Mouse (Mus musculus) neural tube, embryonic 14.5 days (tissue): ENCODE data around the gene Eri2. TPM values are rescaled to one million over a fixed set of nuclear protein-coding genes. Genes with fewer than 3 reads are reported as not detected.

ENCODE experiments used
- ATAC-seq: fragments of 200-750 bp; cut with Nextera tagmentation; 2 replicates; pipeline ENCODE4 v1.8.0; 2017; ENCODE audit warnings: low read depth, mild to moderate bottlenecking, moderate TSS enrichment, moderate library complexity
- H3K27ac ChIP-seq: fragments of 300-500 bp; sonication (generic); 2 replicates; pipeline ENCODE4 v1.5.1; 2014; ENCODE audit warnings: low read depth, mild to moderate bottlenecking, control low read depth, low read length, moderate library complexity, mixed read lengths
- H3K27me3 ChIP-seq: fragments of 300-500 bp; sonication (generic); 2 replicates; pipeline ENCODE4 v1.6.1; 2014; ENCODE audit warnings: low read length; ENCODE audit not compliant: control insufficient read depth, insufficient read depth
- H3K36me3 ChIP-seq: fragments of 300-500 bp; sonication (generic); 2 replicates; pipeline ENCODE4 v1.6.1; 2014; ENCODE audit warnings: low read length, mixed read lengths; ENCODE audit not compliant: control insufficient read depth, insufficient read depth
- H3K4me1 ChIP-seq: fragments of 300-500 bp; sonication (generic); 2 replicates; pipeline ENCODE4 v1.6.1; 2014; ENCODE audit warnings: low read length; ENCODE audit not compliant: control insufficient read depth, insufficient read depth
- H3K4me2 ChIP-seq: fragments of 300-500 bp; sonication (generic); 2 replicates; pipeline ENCODE4 v1.6.1; 2014; ENCODE audit warnings: mild to moderate bottlenecking, low read depth, low read length, control low read depth
- H3K4me3 ChIP-seq: fragments of 300-500 bp; sonication (generic); 2 replicates; pipeline ENCODE4 v1.5.1; 2014; ENCODE audit warnings: low read depth, low read length, control low read depth, mixed read lengths
- H3K9ac ChIP-seq: fragments of 300-500 bp; sonication (generic); replicated peaks from 2 replicates; pipeline ENCODE4 v1.6.1; 2014; ENCODE audit warnings: low read depth, mild to moderate bottlenecking, control low read depth, low read length, mixed read lengths
- H3K9me3 ChIP-seq: fragments of 300-500 bp; sonication (generic); 2 replicates; pipeline ENCODE4 v1.6.1; 2016; ENCODE audit warnings: low read length; ENCODE audit not compliant: control insufficient read depth
- WGBS: fragments of 180-500 bp; shearing (Covaris S2); extraction: QIAGEN DNeasy Blood & Tissue Kit; methylation state at CpG from one replicate; pipeline ENCODE4 v1.1.7; 2014; 5-methylcytosine and 5-hydroxymethylcytosine counted together
- polyA plus RNA-seq: library from polyadenylated mRNA; unstranded; fragments of >200 nt; fragmentation: Nextera tagmentation; extraction: Ambion mirVana; gene quantifications from 2 replicates; pipeline ENCODE4 v1.2.1, GENCODE M21; 2014

Gene Eri2
- polyA plus RNA-seq: 18.3 and 21.2 TPM in 2 replicates

DNA sequence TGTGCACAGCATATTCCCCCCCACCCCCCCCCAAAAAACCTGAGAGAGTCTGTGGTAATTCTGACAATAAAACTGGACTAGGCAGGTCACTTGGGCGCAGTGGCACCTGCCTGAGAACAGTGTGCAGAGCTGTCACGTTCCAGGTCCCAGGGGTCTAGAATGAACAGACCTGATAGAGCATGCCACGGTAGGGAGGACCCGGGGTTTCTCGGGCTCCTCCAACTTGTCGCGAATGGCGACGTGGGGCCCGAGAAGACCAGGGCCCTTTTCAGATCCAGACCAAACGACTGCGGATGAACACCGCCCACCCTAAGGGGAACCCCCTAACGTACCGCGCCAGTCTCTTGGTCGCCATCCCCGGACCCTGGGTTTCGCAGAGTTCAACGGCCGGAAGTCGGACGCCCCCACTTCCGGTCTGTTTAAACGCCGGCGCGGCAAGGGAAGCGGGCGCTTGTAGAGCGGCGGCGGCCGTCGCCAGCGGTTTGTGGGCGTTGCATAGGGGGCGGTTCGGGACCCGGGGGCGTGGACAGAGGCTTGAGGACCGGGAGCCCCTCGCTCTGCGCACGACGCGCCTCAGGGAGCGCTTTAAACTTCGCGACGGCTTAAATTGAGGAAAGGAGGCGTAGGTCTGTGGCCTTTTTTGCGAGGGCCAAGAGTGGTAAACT is at the start of gene Eri2, which contains the start of gene Rexo5:
TSS of gene Eri2 (minus strand) at position 473 of the 665 bp plus-strand sequence.
TSS of gene Rexo5 (plus strand) at position 421 of the 665 bp plus-strand sequence.
- no peaks in the 10 kb centered on the region for H3K9me3 ChIP-seq
- ATAC-seq: peak; percentile 99
- WGBS: under 1% methylated on average over 53 of the region's 53 CpGs
- H3K36me3 ChIP-seq: no peaks in the 10 kb centered on the region
- peak within 1 kb of the TSS; percentile 70 for H3K4me3 ChIP-seq
- H3K4me2 ChIP-seq: peak within 1 kb of the TSS; percentile 82
- H3K9ac ChIP-seq: peak within 1 kb of the TSS; percentile 62
- peak within 1 kb of the TSS; percentile 55 for H3K27ac ChIP-seq
- H3K27me3 ChIP-seq: no peaks in the 10 kb centered on the region
- H3K4me1 ChIP-seq: 0 out of 2 replicates have a peak, but pooled peaks cover 6% of the 10 kb centered on the region

DNA sequence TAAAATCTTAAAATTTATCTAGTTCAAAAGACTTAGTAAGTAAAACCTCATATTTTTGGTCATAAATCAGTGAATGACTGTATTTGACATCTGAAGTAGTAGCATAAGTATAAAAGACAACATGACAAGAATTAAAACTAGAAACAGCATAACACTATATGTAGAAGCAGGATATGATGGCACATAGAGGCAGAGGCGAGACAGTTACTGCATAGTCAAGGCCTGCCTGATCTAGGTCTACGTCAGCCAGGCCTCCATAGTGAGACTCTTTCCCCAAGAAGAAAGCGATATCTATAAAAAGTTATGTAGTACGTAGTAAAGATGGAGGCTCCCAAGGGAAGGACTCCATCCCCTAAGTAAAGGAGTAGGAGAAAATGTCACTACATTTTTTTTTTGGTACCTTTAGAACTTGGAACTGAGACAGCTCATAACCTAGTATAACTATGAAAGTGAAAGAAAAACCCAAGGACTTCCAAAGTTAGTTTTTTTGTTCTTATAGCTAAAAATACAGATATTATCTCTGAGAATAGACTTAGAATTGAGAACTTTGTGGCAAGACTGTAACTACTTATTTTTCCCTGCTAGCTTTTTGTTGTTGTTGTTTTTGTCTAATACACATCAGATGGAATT is 48.1 kb upstream of the Eri2 start:
- H3K4me3 ChIP-seq: no peak overlapping the region
- ATAC-seq: no peak
- H3K27ac ChIP-seq: no peak overlapping the region
- no peaks in the 10 kb centered on the region for H3K9me3 ChIP-seq
- H3K9ac ChIP-seq: no peak overlapping the region
- WGBS: 96% methylated on average over 4 of the region's 4 CpGs
- H3K27me3 ChIP-seq: no peaks in the 10 kb centered on the region
- no peaks in the 10 kb centered on the region for H3K36me3 ChIP-seq
- H3K4me1 ChIP-seq: no peaks in the 10 kb centered on the region
- no peak overlapping the region for H3K4me2 ChIP-seq

DNA sequence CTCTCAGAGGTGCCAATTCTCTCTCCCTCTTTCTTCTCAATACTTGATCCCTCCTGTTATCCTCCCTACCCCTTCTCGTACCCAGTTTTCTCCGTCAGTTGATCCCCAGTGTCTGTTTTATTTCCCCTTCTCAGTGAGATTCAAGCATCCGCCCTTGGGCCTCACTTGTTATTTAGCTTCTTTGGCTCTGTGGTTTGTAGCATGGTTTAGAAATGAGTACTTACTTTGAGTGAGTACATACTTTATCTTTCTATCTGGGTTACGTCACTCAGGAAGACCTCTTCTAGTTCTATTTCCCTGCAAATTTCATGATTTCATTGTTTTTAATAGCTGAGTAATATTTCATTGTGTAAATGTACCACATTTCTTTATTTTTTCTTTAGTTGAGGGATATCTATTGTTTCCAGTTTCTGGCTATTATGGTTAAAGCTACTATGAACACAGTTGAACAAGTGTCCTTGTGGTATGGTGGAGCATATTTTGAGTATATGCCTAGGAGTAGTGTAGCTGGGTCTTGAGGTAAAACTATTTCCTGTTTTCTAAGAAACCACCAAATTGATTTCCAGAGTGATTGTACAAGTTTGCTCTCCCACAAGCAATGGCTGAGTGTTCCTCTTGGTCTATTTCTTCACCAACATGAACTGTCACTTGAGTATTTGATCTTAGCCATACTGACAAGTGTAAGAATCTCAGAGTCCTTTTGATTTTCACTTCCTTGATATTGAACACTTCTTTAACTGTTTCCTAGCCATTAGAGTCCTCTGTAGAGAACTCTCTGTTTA is 42.3 kb upstream of the Eri2 start:
- Histone ChIP-seq H3K4me1 (no peaks in the 10 kb centered on the region), H3K36me3 (no peaks in the 10 kb centered on the region), H3K4me2 (no peak overlapping the region), H3K9me3 (no peaks in the 10 kb centered on the region), H3K9ac (no peak overlapping the region), H3K27me3 (no peaks in the 10 kb centered on the region), H3K27ac (no peak overlapping the region), H3K4me3 (no peak overlapping the region)
- WGBS: 97% methylated on average over 4 of the region's 4 CpGs
- ATAC-seq: no peak

DNA sequence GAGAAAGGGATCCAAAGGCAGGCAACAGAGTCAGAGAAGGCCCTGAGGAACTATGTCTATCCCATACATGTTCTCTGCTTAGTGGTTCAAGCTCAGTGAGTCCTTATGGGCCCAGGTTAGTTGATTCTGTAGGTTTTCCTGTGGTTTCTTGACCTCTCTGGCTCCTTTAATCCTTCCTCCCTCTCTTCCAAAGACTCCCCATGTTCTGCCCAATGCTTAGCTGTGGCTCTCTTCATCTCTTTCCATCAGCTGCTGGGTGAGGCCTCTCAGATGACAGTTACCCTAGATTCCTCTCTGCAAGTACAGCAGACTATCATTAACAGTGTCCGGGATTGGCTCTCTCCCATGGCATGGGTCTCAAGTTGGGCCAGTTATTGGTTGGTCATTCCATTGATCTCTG is 41.5 kb upstream of the Eri2 start:
- no peak overlapping the region for H3K9ac ChIP-seq
- no peaks in the 10 kb centered on the region for H3K27me3 ChIP-seq
- ATAC-seq: no peak
- no peaks in the 10 kb centered on the region for H3K36me3 ChIP-seq
- H3K9me3 ChIP-seq: no peaks in the 10 kb centered on the region
- H3K4me1 ChIP-seq: no peaks in the 10 kb centered on the region
- no peak overlapping the region for H3K4me3 ChIP-seq
- H3K27ac ChIP-seq: no peak overlapping the region
- WGBS: 100% methylated on average over 1 of the region's 1 CpGs
- no peak overlapping the region for H3K4me2 ChIP-seq

DNA sequence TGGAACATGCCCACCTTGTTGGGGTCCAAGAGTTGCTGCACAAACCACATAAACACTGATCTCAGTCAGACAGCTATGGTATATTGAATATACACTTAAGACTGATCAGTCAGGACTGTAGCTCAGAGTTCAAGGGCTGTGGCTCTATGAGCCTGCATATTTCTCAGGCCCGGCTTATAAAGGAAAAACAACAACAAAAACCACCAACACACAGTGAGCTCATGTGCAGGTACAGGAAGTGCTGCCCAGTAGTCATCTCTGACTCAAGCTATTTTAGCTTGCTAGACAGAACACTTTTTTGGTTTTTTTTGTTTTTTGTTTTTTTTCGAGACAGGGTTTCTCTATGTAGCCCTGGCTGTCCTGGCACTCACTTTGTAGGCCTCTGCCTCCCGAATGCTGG is 14.9 kb upstream of the Eri2 start:
- 94% methylated on average over 3 of the region's 3 CpGs for WGBS
- Histone ChIP-seq H3K9ac (no peak overlapping the region), H3K4me2 (no peak overlapping the region), H3K36me3 (no peaks in the 10 kb centered on the region), H3K4me3 (no peak overlapping the region), H3K4me1 (no peaks in the 10 kb centered on the region), H3K9me3 (no peaks in the 10 kb centered on the region), H3K27me3 (no peaks in the 10 kb centered on the region), H3K27ac (no peak overlapping the region)
- no peak for ATAC-seq

DNA sequence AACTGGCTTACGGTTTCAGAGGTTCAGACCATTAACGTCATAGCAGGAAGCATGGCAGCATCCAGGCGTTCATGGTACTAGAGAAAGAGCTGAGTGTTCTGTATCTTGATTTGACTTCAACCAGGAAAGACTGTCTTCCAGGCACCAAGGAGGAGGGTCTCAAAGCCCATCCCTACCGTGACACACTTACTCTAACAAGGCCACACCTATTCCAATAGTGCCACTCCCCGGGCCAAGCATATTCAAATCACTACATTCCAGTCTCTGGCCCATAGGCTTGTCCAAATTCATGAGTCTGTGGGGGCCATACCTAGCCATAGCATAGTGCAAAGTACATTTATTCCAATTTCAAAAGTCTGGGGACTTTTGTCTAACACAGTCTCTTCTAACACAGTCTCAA is 13.5 kb upstream of the Eri2 start:
- Histone ChIP-seq H3K27ac (no peak overlapping the region), H3K4me1 (no peaks in the 10 kb centered on the region), H3K36me3 (no peaks in the 10 kb centered on the region), H3K4me3 (no peak overlapping the region), H3K4me2 (no peak overlapping the region), H3K27me3 (no peaks in the 10 kb centered on the region), H3K9me3 (no peaks in the 10 kb centered on the region), H3K9ac (no peak overlapping the region)
- no peak for ATAC-seq
- 90% methylated on average over 5 of the region's 5 CpGs for WGBS

DNA sequence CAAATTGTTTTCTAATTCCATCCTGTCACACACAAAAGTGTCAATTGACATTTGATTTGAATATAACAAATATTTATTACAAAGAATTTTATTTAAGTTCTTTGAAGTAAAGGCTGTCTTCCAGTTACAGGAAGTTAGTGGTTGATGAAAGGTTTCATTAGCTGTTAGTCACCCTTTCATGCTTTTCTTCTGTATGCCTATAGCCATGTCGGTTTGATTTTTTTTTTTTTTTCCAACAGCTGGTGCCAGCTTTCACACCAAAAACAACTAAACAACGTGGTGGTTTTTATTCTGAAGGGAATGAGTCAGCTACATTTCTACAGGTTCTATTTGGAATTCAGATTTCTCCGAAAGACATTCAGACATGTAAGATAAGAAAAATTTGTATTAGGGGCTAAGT is 7.1 kb upstream of the Eri2 start:
- ATAC-seq: no peak
- Histone ChIP-seq H3K36me3 (no peaks in the 10 kb centered on the region), H3K9ac (no peak overlapping the region), H3K4me2 (no peak overlapping the region), H3K9me3 (no peaks in the 10 kb centered on the region), H3K27ac (no peak overlapping the region), H3K27me3 (no peaks in the 10 kb centered on the region), H3K4me3 (no peak overlapping the region), H3K4me1 (no peaks in the 10 kb centered on the region)
- WGBS: 92% methylated on average over 3 of the region's 3 CpGs

DNA sequence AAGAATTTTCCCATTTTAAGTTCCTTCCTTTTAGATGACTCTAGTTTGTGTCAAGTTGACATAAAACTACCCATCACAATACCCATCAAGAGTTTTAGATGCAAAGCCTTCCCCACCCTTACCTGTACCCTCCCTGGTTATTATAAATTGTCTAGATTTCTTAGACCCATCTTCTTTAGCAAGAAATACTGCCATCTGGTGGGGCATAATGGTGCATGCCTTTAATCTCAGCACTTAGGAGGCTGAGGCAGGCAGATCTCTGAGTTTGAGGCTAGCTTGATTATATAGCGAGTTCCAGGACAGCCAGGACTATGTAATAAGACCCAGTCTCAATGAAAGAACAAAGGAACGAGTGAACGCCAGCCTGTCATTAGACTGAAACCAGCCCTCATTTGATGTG is 6.6 kb upstream of the Eri2 start:
- 97% methylated on average over 3 of the region's 3 CpGs for WGBS
- H3K27ac ChIP-seq: no peak overlapping the region
- no peak overlapping the region for H3K4me2 ChIP-seq
- H3K36me3 ChIP-seq: no peaks in the 10 kb centered on the region
- H3K9ac ChIP-seq: no peak overlapping the region
- H3K4me3 ChIP-seq: no peak overlapping the region
- H3K4me1 ChIP-seq: no peaks in the 10 kb centered on the region
- H3K9me3 ChIP-seq: no peaks in the 10 kb centered on the region
- ATAC-seq: no peak
- no peaks in the 10 kb centered on the region for H3K27me3 ChIP-seq

DNA sequence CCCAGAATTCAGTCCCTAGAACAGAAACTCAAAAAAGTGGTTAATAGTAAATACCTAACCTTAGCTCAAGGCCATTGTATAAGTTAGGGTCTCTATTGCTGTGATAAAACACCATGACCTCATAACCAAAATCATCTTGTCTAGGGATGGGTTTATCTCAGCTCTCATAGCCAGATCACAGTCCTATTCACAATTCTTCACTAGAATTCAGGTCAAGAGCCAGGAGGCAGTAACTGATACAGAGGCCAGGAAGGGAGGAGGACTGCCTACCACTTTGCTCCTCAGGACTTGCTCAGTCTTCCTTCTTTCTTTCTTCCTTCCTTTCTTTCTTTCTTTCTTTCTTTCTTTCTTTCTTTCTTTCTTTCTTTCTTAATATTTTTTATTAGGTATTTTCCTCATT is 1.5 kb upstream of the Eri2 start:
- Histone ChIP-seq H3K27ac (no peak overlapping the region), H3K9ac (no peak overlapping the region), H3K4me2 (0 out of 2 replicates have a peak overlapping the region, but pooled peaks have one; percentile 2), H3K4me3 (no peak overlapping the region), H3K4me1 (0 out of 2 replicates have a peak, but pooled peaks cover 6% of the 10 kb centered on the region), H3K27me3 (no peaks in the 10 kb centered on the region), H3K36me3 (no peaks in the 10 kb centered on the region), H3K9me3 (no peaks in the 10 kb centered on the region)
- no peak for ATAC-seq
